Mouse (Mus musculus) adrenal gland, postnatal 36 days (tissue): ENCODE measurements around the gene Aes. TPM values are rescaled to one million over a fixed set of nuclear protein-coding genes. Genes with fewer than 3 reads are reported as not detected.

Source experiments
- DNase-seq, 2 experiments: peaks; one replicate each; pipeline ENCODE4 v3.0.0; 2021; ENCODE audit warnings: mixed read lengths in 1 of 2
- total RNA-seq, 2 experiments: library from RNA; stranded (reverse); gene quantifications; 2 replicates each; pipeline ENCODE4 v1.2.3; 2021

Aes gene
- total RNA-seq, 2 experiments from 2014 or later, result 897 to 1,114 TPM

DNA sequence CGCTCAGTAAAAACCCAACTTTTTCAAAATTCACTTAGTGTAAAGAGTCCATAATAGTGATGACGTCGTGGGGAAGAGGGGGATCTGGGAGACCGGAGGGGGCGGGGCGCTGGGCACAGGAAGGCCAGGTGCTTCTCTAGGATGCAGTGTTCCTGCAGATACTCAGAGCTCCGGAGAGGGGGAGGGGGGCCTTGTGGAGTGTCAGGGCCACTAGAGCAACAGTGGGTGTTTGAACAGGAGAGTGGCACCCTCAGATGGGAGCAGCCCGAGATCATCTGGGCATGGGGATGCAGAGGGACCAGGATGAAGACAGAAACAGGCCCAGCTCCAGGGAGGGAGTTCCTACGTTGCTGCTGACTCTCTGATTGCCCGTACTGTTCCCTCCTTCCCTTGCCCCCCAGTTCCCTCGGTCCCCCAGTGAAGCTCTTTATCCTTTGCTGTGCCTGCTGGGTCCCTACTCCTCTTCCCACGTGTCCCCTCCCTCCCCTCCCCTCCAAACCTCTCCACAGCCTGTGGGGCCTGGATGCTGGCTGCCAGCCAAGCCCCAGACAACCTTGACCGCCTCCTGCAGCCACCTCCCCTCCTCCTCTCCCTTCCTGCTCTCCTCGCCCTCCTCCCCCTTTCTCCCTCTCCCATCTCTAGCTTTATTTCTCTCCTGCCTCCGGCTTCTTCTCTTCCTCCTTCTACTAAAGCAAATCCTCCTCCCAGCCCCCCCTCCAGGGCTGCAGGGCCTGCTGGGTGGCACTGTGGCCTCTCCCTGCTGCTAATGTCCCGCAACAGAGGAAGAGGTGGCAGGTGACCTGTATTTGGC, 9.3 kb downstream of the Aes start:
- peak; percentile 86 to 91 for DNase-seq

DNA sequence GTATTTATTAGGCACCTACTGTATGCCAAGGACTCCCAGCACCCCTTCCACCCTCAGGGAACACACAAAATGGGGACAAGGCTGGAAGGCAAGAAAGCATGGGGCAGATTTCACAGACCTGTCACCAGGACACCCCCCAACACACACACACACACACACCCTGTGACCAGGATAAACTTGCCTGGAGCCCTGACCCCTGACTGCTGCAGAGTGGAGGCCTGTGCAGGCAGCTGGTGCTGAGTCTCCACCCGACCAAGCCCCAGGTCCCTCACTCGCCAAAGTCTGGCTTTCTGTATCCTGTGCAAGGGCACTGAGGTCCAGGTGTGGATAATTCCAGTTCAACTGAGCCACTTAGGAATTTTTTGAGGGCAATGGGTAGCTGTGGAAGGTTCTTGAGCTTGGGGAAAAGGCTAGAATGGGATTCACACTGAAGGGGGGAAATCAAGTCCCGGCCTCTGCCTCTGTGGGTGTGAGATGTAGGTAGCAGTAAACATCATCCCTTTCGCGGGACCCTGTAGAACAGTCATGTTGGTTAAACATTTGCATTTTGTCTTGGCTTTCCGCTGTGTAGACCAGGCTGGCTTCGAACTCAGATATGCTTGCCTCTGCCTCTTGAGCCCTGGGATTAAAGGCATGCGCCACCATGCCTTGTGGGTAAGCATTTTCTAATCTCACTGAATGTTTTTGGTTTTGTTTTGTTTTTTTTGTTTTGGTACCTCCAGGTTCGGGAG, 10.4 kb downstream of the Aes start:
- DNase-seq, result no peak

DNA sequence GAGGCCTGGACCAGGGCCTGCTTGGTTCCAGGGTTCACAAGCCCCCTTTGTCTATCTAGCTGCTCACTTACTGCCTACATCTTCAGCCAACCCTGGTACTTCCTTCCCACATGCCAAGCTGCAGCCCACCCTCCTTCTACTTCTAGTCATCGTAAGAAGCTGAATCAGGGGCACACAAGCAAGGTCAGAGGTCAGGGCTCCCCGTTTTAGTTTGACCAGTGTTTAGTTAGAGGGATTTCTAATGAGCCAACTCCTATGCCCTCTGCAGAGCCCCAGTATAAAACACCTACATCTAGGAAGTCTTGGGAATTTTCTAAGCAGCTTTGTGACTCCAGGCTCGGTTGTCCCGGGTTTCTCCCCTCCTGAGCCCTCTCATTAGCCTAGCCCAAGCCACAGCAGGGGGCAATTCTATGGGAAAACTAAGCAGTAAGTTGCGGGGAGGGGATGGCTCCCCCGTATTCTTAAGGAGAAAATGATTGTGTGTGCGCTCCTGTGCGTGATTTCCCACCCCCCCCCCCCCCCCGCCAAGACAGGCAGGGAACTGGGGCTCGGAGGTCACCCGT, 11.0 kb downstream of the Aes start:
- no peak for DNase-seq

DNA sequence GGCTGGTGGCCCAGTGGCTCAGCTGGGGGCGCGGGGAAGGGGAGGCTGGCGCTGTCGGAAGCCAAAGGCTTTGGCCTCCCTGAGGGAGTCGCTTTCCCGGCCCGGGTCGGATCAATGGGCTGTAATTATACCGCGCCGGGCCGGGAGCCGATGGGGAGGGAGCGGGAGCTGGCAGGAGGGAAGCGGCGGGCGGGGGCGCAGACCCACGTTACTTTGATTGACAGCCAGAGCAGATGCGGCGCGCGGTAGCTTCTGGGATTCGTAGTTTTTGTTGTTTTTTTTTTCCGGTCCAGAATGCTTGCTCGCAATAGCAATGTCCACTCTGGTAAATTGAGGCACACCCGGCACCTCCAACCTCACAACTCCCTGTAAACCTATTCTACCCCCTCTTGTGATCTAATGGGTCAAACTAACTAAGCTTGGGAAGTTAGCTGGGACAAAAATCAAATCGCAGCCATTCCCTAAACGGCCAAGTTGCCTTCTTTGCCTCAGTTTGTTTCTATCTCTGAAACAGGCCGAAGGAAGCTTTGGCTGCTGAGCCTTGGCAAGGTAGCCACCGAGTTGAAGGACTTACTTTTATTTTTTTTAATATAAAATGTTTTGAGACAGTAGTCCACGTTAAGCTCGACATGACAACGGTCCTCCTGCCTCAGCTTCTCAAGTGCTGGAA, 11.7 kb downstream of the Aes start:
- DNase-seq, result peak; percentile 95 to 97

DNA sequence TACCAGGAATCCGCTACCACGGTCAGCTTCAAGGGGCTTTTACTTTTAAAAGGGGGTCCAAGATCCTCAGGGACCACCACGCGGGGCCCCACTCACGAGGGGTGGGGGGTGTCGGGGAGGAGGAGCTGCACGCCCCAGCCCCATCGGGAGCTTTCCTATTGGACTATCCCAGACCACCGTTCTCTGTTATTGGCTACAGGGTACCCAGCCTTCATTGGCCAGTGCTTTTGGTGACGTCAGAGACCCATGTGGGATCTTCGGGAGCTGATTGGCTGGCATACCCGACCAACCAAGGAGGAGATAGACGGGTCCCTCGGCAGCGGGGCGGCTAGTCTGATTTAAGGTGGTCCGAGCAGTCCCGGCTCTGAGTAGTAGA, 12.2 kb downstream of the Aes start:
- peak; percentile 97 to 98 for DNase-seq

DNA sequence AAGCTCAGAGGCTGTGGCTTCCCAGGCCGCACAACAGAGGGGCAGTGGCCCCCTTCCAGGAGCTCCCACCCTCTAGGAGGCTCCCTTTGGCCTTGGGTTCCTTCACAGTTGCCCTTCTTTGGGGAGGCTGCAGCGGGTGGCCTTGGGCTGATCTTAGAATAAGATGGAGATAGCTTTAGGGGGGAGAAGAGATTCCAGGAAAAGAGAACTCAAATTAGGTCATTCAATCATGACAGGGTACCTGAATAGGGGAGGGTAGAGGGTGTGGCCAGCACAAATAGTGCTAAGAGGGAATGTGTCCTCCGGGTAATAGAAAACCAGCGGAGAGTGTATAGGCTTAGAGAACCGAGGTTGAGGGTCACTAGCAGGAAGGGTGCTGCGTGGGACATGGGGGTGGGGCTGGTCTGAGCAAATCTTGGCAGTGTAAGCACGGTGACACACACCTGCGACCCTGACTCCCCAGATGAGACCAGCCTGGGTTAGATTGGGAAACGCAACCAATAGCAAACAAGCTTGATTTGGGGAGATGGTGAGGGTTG, 12.9 kb downstream of the Aes start:
- DNase-seq, result peak; percentile 64 to 74

DNA sequence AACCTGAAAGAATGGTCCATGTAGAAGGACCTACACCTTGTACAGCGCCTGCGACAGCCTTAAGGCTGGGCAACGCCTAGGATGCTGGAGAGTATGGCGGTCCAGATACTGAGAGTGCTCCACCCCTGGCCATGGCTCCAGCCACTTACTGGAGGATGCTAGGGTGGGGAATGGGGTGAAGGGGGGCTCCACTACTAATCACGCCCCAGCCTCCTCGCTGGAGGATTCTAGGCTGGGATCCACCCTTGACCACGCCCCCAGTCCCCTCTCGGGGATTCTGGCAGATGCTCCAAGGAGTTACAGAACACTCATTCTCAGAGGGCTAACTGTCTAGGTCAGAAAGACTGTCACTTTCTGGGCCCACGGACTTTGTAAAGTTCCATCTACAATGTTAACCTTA, 13.7 kb downstream of the Aes start:
- no peak for DNase-seq

DNA sequence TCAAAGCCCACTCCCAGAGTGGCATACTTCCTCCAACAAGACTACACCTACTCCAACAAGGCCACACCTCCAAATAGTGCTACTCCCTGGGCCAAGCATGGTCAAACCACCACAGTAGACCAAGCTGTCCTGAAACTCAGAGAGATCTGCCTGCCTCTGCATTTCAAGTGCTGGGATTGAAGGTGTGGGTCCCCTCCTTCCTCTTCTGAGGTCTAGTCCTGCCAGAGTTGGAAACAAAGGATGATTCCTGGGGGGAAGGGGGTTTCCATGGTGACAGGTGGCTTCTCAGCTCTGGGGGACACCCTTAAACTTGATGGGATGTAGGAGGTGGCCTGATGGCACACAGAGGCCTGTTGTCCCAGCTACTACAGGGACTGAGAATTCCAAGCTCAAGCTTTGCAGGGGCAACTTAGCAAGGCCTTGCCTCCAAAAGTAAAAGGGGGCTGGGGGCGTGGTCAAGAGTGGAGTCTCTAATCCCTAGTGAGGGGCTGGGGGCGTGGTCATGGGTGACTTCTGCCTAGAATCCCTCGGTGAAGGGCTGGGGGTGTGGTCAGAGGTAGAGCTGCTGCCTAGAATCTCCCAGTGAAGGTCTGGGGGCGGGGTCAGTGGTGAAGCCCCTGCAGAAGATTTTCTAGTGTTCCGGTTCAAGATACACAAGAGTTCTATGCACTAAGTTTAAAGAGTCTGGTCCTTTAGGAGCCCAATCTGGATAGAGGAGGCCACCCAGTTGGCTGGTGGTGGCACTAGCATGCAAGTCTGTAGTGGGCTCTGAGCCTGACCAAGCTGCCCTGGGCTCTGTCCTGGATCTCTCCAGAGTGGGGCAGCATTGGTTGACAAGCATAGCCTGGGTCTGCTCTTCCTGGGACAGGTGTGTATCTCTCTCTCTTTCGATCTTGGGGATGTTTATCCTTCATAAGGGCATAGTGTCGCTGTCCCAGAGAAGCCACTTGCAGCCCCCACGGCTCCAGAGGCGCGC, 15.1 kb downstream of the Aes start, which contains the start of gene Tle2:
Gene Tle2 (plus strand): TSS at position 481 of the 976 bp plus-strand sequence.
- DNase-seq, result peak in 1 of 2 experiments; percentile 44

DNA sequence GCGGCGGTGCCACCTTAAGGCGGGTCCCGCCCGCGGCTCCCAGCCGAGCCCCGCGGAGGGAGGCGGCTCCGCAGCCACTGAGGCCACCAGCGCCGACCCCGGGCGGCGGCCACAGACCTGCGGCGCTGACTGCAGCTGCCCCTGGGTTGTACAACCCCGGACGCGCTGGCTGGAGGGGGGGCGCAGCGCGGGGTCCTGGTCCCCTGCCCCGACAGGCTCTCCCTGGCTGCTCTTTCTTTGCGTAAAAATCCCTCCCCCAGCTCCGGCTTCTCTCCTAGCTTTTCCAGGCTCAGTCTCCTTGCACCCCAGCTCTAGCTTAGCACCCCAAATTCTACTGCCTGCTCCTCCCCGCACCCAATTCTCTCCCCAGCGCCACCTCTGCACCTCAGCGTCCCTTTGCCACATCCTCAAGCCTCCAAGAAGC, 15.9 kb downstream of the Aes start:
- peak; percentile 73 to 85 for DNase-seq

DNA sequence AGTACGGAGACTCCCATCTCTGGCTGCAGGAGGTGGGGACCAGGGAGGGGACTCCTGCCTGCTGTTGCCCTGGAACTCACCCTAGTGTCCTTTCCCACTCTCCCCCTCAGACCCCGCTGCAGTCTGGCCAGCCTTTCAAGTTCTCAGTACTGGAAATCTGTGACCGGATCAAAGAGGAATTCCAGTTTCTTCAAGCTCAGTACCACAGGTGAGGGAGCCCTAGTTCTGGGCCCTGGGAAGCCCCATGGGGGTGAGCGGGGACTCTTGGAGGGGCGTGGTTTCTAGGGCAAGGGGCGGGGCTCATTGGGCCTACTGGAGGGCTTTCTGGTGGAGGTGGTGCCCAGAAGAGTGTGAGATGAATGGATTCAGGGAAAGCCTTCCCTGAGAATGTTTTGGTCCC, 16.4 kb downstream of the Aes start:
- peak; percentile 49 to 75 for DNase-seq

DNA sequence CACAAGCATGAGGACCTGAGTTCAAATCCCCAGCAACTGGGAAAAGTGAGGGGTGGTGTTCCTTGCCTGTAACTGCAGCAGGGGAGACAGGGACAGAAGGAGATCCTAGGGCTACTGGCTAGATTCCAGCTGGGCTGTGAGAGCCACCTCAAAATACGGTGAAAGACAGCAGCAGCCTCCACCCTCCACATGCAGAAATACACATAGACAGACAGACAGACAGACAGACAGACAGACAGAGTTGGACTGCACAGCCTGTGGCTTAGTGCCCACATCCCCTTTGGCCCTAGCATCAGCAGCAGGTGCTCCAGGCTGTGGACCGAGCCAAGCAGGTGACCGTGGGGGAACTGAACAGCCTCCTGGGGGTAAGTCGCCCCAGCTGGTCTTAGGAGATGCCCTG, 20.7 kb downstream of the Aes start:
- no peak for DNase-seq

DNA sequence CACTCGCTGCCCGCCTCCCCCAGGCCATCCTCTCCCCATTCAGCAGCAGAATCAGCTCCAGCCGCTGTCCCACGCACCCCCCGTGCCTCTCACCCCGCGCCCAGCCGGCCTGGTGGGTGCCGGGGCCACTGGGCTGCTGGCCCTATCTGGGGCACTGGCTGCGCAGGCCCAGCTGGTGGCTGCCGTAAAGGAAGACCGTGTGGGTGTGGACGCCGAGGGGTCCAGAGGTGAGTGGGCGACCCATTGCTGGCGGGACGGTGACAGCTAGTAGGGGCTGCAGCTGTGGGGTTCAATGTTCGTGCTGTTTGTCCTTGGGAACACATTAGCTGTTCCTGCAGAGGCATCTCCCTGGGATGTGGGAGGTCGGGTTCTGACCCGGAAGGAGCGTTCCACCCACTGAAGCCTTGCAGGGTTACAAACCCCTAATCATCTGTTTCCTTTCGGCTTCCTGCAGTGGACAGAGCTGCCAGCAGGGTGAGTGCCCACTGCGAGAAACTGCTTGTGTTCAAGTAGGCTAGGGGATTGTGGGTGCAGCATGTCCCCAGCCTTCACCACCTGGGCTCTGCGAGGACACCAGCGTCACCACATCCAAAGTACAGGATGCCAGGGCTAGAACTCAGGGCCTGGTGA, 21.3 kb downstream of the Aes start:
- no peak for DNase-seq

DNA sequence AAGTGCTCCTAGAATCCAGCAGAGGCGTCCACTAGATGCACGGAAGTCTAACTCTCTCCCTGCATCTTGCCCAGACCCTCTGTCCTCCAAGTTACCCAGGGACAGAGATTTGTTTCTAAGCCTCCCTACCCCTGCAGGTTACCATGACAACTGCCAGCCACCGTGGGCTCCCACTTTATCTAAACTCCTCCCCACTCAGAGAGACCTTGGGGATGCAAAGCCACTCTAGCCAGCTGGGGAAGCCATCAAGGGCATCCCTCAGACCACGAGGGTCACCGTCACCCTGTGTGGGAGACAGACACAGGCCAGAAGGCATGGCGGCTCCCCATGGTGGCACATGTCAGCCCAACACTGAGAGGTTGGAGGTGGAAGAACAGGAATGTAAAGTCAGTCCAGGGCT, 24.1 kb downstream of the Aes start:
- peak; percentile 49 to 53 for DNase-seq

DNA sequence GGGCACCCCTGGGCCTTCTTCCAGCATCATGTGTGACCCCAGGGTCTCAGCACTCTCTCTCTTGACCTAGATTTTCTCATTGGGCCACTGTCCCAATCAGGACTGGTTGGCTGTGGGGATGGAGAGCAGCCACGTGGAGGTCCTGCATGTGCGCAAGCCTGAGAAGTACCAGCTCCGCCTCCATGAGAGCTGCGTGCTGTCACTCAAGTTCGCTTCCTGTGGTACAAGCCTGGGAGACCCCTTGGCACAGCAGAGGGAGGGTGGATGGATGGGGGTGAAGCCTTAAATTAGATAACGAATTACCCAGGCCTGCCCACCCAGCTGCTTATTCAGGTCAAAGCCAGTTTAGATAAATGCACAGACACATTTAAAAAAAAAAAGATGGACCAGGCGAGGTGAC, 29.5 kb downstream of the Aes start:
- no peak for DNase-seq

DNA sequence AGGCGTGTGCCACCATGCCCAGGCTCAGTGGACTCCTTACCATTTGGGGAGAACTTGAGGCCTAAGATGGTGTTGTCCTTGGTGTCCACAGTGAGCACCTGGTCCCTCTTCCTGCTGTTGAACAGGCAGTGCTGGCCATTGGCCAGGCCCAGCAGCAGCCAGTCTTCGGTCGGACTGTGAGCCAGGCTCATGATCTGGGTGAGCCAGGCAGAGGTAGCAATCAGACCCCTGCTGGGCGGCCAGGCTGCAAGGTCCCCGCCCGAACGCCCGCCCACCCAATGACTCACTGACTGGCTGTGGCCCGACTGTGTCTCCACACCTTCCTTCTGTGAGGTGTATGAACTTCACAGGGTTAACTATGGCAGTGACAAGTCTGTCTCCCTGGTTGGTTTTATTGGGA, 32.6 kb downstream of the Aes start:
- DNase-seq, result no peak

DNA sequence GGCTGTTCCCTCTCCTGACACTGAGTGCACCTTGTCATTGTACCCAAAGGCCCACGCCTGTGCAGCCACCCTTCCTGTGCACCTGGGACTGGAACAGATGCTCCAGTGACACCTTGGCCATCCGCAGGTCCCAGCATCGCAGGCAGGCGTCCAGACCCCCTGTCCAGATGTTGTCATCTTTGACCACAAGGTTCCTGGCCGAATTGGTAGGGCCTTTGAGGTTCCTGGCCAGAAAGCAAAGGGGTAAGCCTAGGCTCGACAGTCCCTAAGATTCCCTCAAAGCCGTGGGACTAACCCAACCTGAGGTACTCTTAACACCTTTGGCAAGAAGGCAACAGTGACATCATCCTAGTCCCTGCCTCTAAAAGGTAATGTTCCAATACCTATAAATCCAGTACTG, 33.3 kb downstream of the Aes start:
- DNase-seq, result no peak

DNA sequence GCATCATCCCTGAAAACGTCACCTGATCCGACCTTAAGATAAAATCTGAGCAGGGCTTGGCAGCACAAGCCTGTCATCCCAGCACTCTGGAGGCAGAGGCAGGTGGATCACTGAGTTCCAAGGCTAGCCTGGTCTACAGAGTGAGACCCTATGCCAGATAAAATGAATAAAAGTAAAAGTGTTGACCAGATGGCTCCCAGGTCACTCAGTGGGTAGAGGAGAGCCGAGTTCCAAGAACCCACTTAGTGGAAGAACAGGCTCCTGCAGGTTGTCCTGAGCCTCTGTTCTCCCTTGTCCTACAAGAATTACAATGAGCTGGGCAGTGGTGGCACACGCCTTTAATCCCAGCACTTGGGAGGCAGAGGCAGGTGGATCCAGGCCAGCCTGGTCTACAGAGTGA, 33.9 kb downstream of the Aes start:
- no peak for DNase-seq

DNA sequence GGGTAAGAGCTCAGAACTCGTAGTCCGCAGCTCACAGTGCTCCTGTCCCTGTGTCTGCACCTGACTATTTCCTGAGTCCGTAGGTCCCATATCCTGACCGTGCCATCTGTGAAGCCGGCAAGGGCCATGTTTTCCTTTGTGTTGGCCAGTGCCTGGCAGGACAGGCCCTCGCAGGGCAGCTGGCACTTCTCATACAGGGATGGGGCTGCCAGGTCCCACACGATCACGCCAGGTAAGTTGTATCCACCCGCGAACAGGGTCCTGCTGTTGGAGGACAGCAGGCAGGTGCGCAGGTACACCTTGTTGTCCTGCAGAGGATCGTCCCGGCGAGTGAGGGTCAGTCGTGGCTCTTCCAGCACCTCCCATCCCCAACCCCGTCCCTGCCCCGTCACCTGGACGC, 34.6 kb downstream of the Aes start:
- DNase-seq, result no peak

DNA sequence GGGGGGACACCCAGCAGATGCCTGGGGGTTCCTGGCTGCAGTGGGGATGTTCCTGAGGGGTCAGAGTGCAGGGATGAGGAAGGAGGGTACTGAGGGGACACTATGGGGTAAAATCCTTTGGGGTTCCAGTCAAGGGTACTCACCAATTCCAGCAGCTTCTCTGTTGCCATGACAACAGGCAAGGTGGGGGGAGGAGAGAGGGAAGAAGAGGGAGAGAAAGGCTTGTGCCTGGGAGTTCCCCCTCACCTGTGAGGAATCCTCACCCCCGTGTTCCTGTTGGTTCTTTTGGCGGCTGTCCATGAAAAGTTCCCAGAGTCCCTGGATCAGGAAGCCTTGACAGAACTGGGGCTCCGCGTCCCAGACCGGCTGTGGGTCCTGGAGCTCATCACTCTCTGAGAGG, 36.3 kb downstream of the Aes start:
- no peak for DNase-seq

DNA sequence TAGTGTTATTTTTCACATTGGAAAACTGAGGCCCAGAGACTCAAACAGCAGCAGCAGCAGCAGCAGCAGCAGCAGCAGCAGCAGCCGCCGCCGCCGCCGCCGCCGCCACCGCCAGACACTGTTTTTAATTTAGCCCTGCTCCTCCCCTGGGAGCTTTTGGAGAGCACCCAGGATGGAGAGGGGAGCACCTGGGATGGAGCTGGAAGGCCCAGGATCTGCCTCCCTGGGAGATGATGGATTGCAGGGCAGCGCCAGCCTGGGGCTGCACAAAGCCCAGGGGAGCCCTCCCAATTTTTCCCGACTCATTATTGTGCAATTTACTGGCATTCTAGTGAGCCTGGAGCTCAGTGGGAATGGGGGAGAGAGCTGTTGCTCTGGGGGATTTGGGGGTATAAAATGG, 37.3 kb downstream of the Aes start:
- peak; percentile 48 to 74 for DNase-seq
